Mouse (Mus musculus) small intestine, adult 2 months (tissue): ENCODE data around the gene Slc16a12.
A peak's percentile ranks its signal among the peaks of the same experiment; 100 is the strongest.

Source experiments
- CTCF ChIP-seq: fragments of 200-500 bp; IDR thresholded peaks from 2 replicates; pipeline ENCODE4 v1.5.1; 2012; ENCODE audit warnings: low read depth, mild to moderate bottlenecking, control low read depth, inconsistent platforms, low read length, moderate library complexity, mixed read lengths; ENCODE audit not compliant: insufficient replicate concordance, insufficient read length; ENCODE audit errors: extremely low read depth
- POLR2A ChIP-seq: fragments of 200-500 bp; IDR thresholded peaks from 2 replicates; pipeline ENCODE4 v1.6.1; 2012; ENCODE audit warnings: low read depth, mild to moderate bottlenecking, control low read depth, inconsistent platforms, low read length, moderate library complexity

GRCm38 (mm10) chr19:34684857-34685256 lies 62.2 kb downstream of the Slc16a12 start:
- TF ChIP-seq CTCF (peak; percentile 80; the same call in 1 of the 2 replicates), POLR2A (no peak)
